Mouse (Mus musculus): Measurements from ENCODE around the gene Zc3h18. TPM values are rescaled to one million over a fixed set of nuclear protein-coding genes. Genes with fewer than 3 reads are reported as not detected.

Zc3h18 gene
- polyA plus RNA-seq, 1 experiment from 2014 or later: 54.8 TPM

GRCm38 (mm10) chr8:122354157-122354556 lies 22.3 kb upstream of the Zc3h18 start:
- H3K4me1 ChIP-seq (replicated peaks; ENCODE audit: control insufficient read depth, insufficient read depth, low read length): peaks cover 7% of the 10 kb centered on the region; the same call in 1 of the 2 replicates
- no peak for ATAC-seq (replicated peaks; ENCODE audit: low FRiP score)
- H3K4me3 ChIP-seq (ENCODE audit: low read depth, low read length): no peak overlapping the region
- H3K27me3 ChIP-seq (ENCODE audit: control insufficient read depth, insufficient read depth, low read length): no peaks in the 10 kb centered on the region; the same call in 1 of the 2 replicates
- H3K4me2 ChIP-seq (ENCODE audit: low read depth, low read length, severe bottlenecking): no peak overlapping the region
- H3K27ac ChIP-seq (ENCODE audit: low read depth, low read length): no peak overlapping the region
- no peak overlapping the region for H3K9ac ChIP-seq (ENCODE audit: low read length)
- no peak for DNase-seq (ENCODE audit: low spot score)
- H3K36me3 ChIP-seq (ENCODE audit: control insufficient read depth, insufficient read depth, low read length): no peaks in the 10 kb centered on the region
- no peaks in the 10 kb centered on the region for H3K9me3 ChIP-seq (ENCODE audit: control insufficient read depth, low read length)
- 92% methylated on average over 8 of the region's 8 CpGs for WGBS

- H3K36me3 ChIP-seq (ENCODE audit: control insufficient read depth, insufficient read depth, low read length): no peaks in the 10 kb centered on the region
- DNase-seq (ENCODE audit: low spot score) (no peak), ATAC-seq (replicated peaks; ENCODE audit: low FRiP score) (no peak)
- H3K27me3 ChIP-seq (ENCODE audit: control insufficient read depth, insufficient read depth, low read length): no peaks in the 10 kb centered on the region; the same call in 1 of the 2 replicates
- no peaks in the 10 kb centered on the region for H3K9me3 ChIP-seq (ENCODE audit: control insufficient read depth, low read length)
- H3K27ac ChIP-seq (ENCODE audit: low read depth, low read length): no peak overlapping the region
- no peaks in the 10 kb centered on the region; the same call in 1 of the 2 replicates for H3K4me1 ChIP-seq (replicated peaks; ENCODE audit: control insufficient read depth, insufficient read depth, low read length)
- H3K4me2 ChIP-seq (ENCODE audit: low read depth, low read length, severe bottlenecking): no peak overlapping the region
- WGBS: 75% methylated on average over 9 of the region's 9 CpGs
- no peak overlapping the region for H3K9ac ChIP-seq (ENCODE audit: low read length)
- H3K4me3 ChIP-seq (ENCODE audit: low read depth, low read length): no peak overlapping the region
These were observed 20.5 kb upstream of the Zc3h18 start for GRCm38 (mm10) chr8:122355642-122356606.

- Histone ChIP-seq H3K4me1 (replicated peaks; ENCODE audit: control insufficient read depth, insufficient read depth, low read length) (no peaks in the 10 kb centered on the region), H3K27ac (ENCODE audit: low read depth, low read length) (no peak overlapping the region), H3K9ac (ENCODE audit: low read length) (no peak overlapping the region), H3K36me3 (ENCODE audit: control insufficient read depth, insufficient read depth, low read length) (no peaks in the 10 kb centered on the region), H3K4me3 (ENCODE audit: low read depth, low read length) (no peak overlapping the region), H3K4me2 (ENCODE audit: low read depth, low read length, severe bottlenecking) (no peak overlapping the region), H3K27me3 (ENCODE audit: control insufficient read depth, insufficient read depth, low read length) (no peaks in the 10 kb centered on the region; the same call in 1 of the 2 replicates), H3K9me3 (ENCODE audit: control insufficient read depth, low read length) (no peaks in the 10 kb centered on the region)
- DNase-seq (ENCODE audit: low spot score) (no peak), ATAC-seq (replicated peaks; ENCODE audit: low FRiP score) (no peak)
- WGBS: 73% methylated on average over 11 of the region's 11 CpGs
These were observed 19.2 kb upstream of the Zc3h18 start for GRCm38 (mm10) chr8:122357202-122357601.

GRCm38 (mm10) chr8:122357641-122358040 lies 18.8 kb upstream of the Zc3h18 start:
- no peak for DNase-seq (ENCODE audit: low spot score)
- Histone ChIP-seq H3K4me1 (replicated peaks; ENCODE audit: control insufficient read depth, insufficient read depth, low read length) (no peaks in the 10 kb centered on the region), H3K4me2 (ENCODE audit: low read depth, low read length, severe bottlenecking) (no peak overlapping the region), H3K27me3 (ENCODE audit: control insufficient read depth, insufficient read depth, low read length) (peaks cover 2% of the 10 kb centered on the region; the same call in 1 of the 2 replicates), H3K9ac (ENCODE audit: low read length) (no peak overlapping the region), H3K4me3 (ENCODE audit: low read depth, low read length) (no peak overlapping the region), H3K27ac (ENCODE audit: low read depth, low read length) (no peak overlapping the region), H3K36me3 (ENCODE audit: control insufficient read depth, insufficient read depth, low read length) (no peaks in the 10 kb centered on the region), H3K9me3 (ENCODE audit: control insufficient read depth, low read length) (no peaks in the 10 kb centered on the region)
- no peak for ATAC-seq (replicated peaks; ENCODE audit: low FRiP score)
- 93% methylated on average over 5 of the region's 5 CpGs for WGBS

- Histone ChIP-seq H3K4me2 (ENCODE audit: low read depth, low read length, severe bottlenecking) (no peak overlapping the region), H3K9me3 (ENCODE audit: control insufficient read depth, low read length) (no peaks in the 10 kb centered on the region), H3K27me3 (ENCODE audit: control insufficient read depth, insufficient read depth, low read length) (0 out of 2 replicates have a peak, but pooled peaks cover 2% of the 10 kb centered on the region), H3K4me1 (replicated peaks; ENCODE audit: control insufficient read depth, insufficient read depth, low read length) (no peaks in the 10 kb centered on the region), H3K4me3 (ENCODE audit: low read depth, low read length) (no peak overlapping the region), H3K27ac (ENCODE audit: low read depth, low read length) (no peak overlapping the region), H3K9ac (ENCODE audit: low read length) (no peak overlapping the region), H3K36me3 (ENCODE audit: control insufficient read depth, insufficient read depth, low read length) (no peaks in the 10 kb centered on the region)
- WGBS: 84% methylated on average over 15 of the region's 15 CpGs
- no peak for ATAC-seq (replicated peaks; ENCODE audit: low FRiP score)
- DNase-seq (ENCODE audit: low spot score): no peak
These were observed 17.2 kb upstream of the Zc3h18 start for GRCm38 (mm10) chr8:122359111-122359775.

- 82% methylated on average over 7 of the region's 7 CpGs for WGBS
- Histone ChIP-seq H3K4me3 (ENCODE audit: low read depth, low read length) (no peak within 1 kb of the TSS), H3K9ac (ENCODE audit: low read length) (no peak within 1 kb of the TSS), H3K9me3 (ENCODE audit: control insufficient read depth, low read length) (no peaks in the 10 kb centered on the region), H3K27ac (ENCODE audit: low read depth, low read length) (no peak within 1 kb of the TSS), H3K36me3 (ENCODE audit: control insufficient read depth, insufficient read depth, low read length) (no peaks in the 10 kb centered on the region), H3K4me2 (ENCODE audit: low read depth, low read length, severe bottlenecking) (no peak within 1 kb of the TSS), H3K4me1 (replicated peaks; ENCODE audit: control insufficient read depth, insufficient read depth, low read length) (no peaks in the 10 kb centered on the region), H3K27me3 (ENCODE audit: control insufficient read depth, insufficient read depth, low read length) (0 out of 2 replicates have a peak, but pooled peaks cover 2% of the 10 kb centered on the region)
- DNase-seq (ENCODE audit: low spot score) (no peak), ATAC-seq (replicated peaks; ENCODE audit: low FRiP score) (no peak)
These were observed 15.6 kb upstream of the Zc3h18 start, which contains the start of gene Trhr2 for GRCm38 (mm10) chr8:122360696-122361416. TSS of gene Trhr2 (minus strand) at chr8:122360746.

- no peaks in the 10 kb centered on the region for H3K9me3 ChIP-seq (ENCODE audit: control insufficient read depth, low read length)
- DNase-seq (ENCODE audit: low spot score): no peak
These were observed 14.1 kb upstream of the Zc3h18 start for GRCm38 (mm10) chr8:122362271-122362670.

GRCm38 (mm10) chr8:122362967-122363366 lies 13.4 kb upstream of the Zc3h18 start:
- no peaks in the 10 kb centered on the region for H3K4me1 ChIP-seq (replicated peaks; ENCODE audit: control insufficient read depth, insufficient read depth, low read length)
- no peak for DNase-seq (ENCODE audit: low spot score)
- 30% methylated on average over 8 of the region's 8 CpGs for WGBS

More at GRCm38 (mm10) chr8:122362271-122362670, 14.1 kb upstream of the Zc3h18 start:
- Histone ChIP-seq H3K4me3 (ENCODE audit: low read depth, low read length) (no peak overlapping the region), H3K36me3 (ENCODE audit: control insufficient read depth, insufficient read depth, low read length) (no peaks in the 10 kb centered on the region), H3K27ac (ENCODE audit: low read depth, low read length) (no peak overlapping the region), H3K27me3 (ENCODE audit: control insufficient read depth, insufficient read depth, low read length) (0 out of 2 replicates have a peak, but pooled peaks cover 2% of the 10 kb centered on the region), H3K9ac (ENCODE audit: low read length) (no peak overlapping the region), H3K4me2 (ENCODE audit: low read depth, low read length, severe bottlenecking) (no peak overlapping the region), H3K4me1 (replicated peaks; ENCODE audit: control insufficient read depth, insufficient read depth, low read length) (no peaks in the 10 kb centered on the region)
- WGBS: 48% methylated on average over 5 of the region's 5 CpGs
- no peak for ATAC-seq (replicated peaks; ENCODE audit: low FRiP score)

More at GRCm38 (mm10) chr8:122362967-122363366, 13.4 kb upstream of the Zc3h18 start:
- no peak overlapping the region for H3K27ac ChIP-seq (ENCODE audit: low read depth, low read length)
- no peak overlapping the region for H3K9ac ChIP-seq (ENCODE audit: low read length)
- ATAC-seq (replicated peaks; ENCODE audit: low FRiP score): no peak
- no peak overlapping the region for H3K4me2 ChIP-seq (ENCODE audit: low read depth, low read length, severe bottlenecking)
- 0 out of 2 replicates have a peak, but pooled peaks cover 2% of the 10 kb centered on the region for H3K27me3 ChIP-seq (ENCODE audit: control insufficient read depth, insufficient read depth, low read length)
- H3K36me3 ChIP-seq (ENCODE audit: control insufficient read depth, insufficient read depth, low read length): no peaks in the 10 kb centered on the region
- no peaks in the 10 kb centered on the region for H3K9me3 ChIP-seq (ENCODE audit: control insufficient read depth, low read length)
- no peak overlapping the region for H3K4me3 ChIP-seq (ENCODE audit: low read depth, low read length)
